Mouse (Mus musculus): ENCODE results near the gene Nrarp. TPM values are rescaled to one million over a fixed set of nuclear protein-coding genes. Genes with fewer than 3 reads are reported as not detected.

Nrarp gene
- total and polyA plus RNA-seq, 3 experiments = 0.20 to 3.1 (median 0.35) TPM

- no peak for TF ChIP-seq ZKSCAN1 (IDR thresholded peaks at IDR 0.05; ENCODE audit: borderline replicate concordance, low read depth, low read length)
- TF ChIP-seq RAD21 (IDR thresholded peaks at IDR 0.05; ENCODE audit: low read depth, low read length) = no peak
- TF ChIP-seq ETS1 (conservative IDR thresholded peaks at IDR 0.05; ENCODE audit: low read depth, low read length) = no peak
- no peak for TF ChIP-seq POLR2A (IDR thresholded peaks at IDR 0.05; ENCODE audit: low read depth, low read length)
- no peak for TF ChIP-seq PAX5 (IDR thresholded peaks at IDR 0.05; ENCODE audit: low read length)
- no peak for TF ChIP-seq MYC (IDR thresholded peaks at IDR 0.05; ENCODE audit: low read depth, low read length)
- TF ChIP-seq JUN (IDR thresholded peaks at IDR 0.05; ENCODE audit: insufficient read depth, low read depth, low read length) = no peak
- TF ChIP-seq ZC3H11A (IDR thresholded peaks at IDR 0.05; ENCODE audit: low read depth, low read length) = no peak
- no peak for TF ChIP-seq BHLHE40 (IDR thresholded peaks at IDR 0.05; ENCODE audit: low read depth, low read length)
- TF ChIP-seq ELF1 (IDR thresholded peaks at IDR 0.05; ENCODE audit: low read depth, low read length) = no peak
- TF ChIP-seq E2F4 (IDR thresholded peaks at IDR 0.05; ENCODE audit: insufficient replicate concordance, low read depth, low read length) = no peak
- no peak for TF ChIP-seq NRF1 (IDR thresholded peaks at IDR 0.05; ENCODE audit: low read depth, low read length)
- peak overlapping the region; percentile 76 for H3K4me2 ChIP-seq (ENCODE audit: insufficient read depth, low read depth, poor library complexity, severe bottlenecking)
- no peak for DNase-seq (ENCODE audit: extremely low read depth)
- H3K9ac ChIP-seq (ENCODE audit: insufficient read depth, low read depth) = peak overlapping the region; percentile 89; the same call in 1 of the 2 replicates
- dilution Hi-C loops (cut with MboI; ENCODE audit: extremely low pct_ligation_motif_present, extremely low pct_unique_long_range_greater_than_20kb, low sequenced_read_pairs) = no loop called here
- peaks cover 20% of the 10 kb centered on the region for H3K27me3 ChIP-seq (replicated peaks)
- H3K36me3 ChIP-seq (replicated peaks in 1 of 2; ENCODE audit: control insufficient read depth in 1 of 2, insufficient read depth in 1 of 2, low read length in 1 of 2) = peaks cover 22 to 26% of the 10 kb centered on the region in 2 experiments
- peak overlapping the region in 2 of 3 experiments; percentile 61 to 62 for H3K4me3 ChIP-seq (replicated peaks in 1 of 3; ENCODE audit: low read depth in 2 of 3, low read length in 2 of 3, poor library complexity in 1 of 3)
- no peaks in the 10 kb centered on the region for H3K9me3 ChIP-seq (replicated peaks; ENCODE audit: low read length)
- no peak overlapping the region for H3K27ac ChIP-seq (ENCODE audit: insufficient read depth, low read depth)
- peaks cover 13 to 34% of the 10 kb centered on the region in 2 experiments; a peak in 3 of 4 replicates for H3K4me1 ChIP-seq (ENCODE audit: control insufficient read depth in 1 of 2, insufficient read depth in 2 of 2)
- in situ Hi-C loops (cut with MboI; ENCODE audit: low pct_ligation_motif_present, low pct_unique_long_range_greater_than_20kb, low sequenced_read_pairs) = no loop called here
- peaks cover 9% of the 10 kb centered on the region for H3K79me2 ChIP-seq (replicated peaks; ENCODE audit: control insufficient read depth, extremely low read depth, insufficient read depth, poor library complexity, severe bottlenecking)
These were observed 45.3 kb downstream of the Nrarp start for GRCm38 (mm10) chr2:25225811-25226379.

GRCm38 (mm10) chr2:25226864-25227263, 46.3 kb downstream of the Nrarp start:
- Histone ChIP-seq H3K9me3 (replicated peaks; ENCODE audit: low read length) (no peaks in the 10 kb centered on the region), H3K4me3 (replicated peaks in 1 of 3; ENCODE audit: low read depth in 2 of 3, low read length in 2 of 3, poor library complexity in 1 of 3) (no peak overlapping the region), H3K27me3 (replicated peaks) (peaks cover 30% of the 10 kb centered on the region), H3K9ac (ENCODE audit: insufficient read depth, low read depth) (no peak overlapping the region), H3K36me3 (replicated peaks in 1 of 2; ENCODE audit: control insufficient read depth in 1 of 2, insufficient read depth in 1 of 2, low read length in 1 of 2) (peaks cover 13 to 19% of the 10 kb centered on the region in 2 experiments), H3K4me1 (ENCODE audit: control insufficient read depth in 1 of 2, insufficient read depth in 2 of 2) (peaks cover 10 to 29% of the 10 kb centered on the region in 2 experiments; a peak in 3 of 4 replicates), H3K4me2 (ENCODE audit: insufficient read depth, low read depth, poor library complexity, severe bottlenecking) (no peak overlapping the region), H3K79me2 (replicated peaks; ENCODE audit: control insufficient read depth, extremely low read depth, insufficient read depth, poor library complexity, severe bottlenecking) (peaks cover 9% of the 10 kb centered on the region), H3K27ac (ENCODE audit: insufficient read depth, low read depth) (no peak overlapping the region)
- dilution Hi-C loops (cut with MboI; ENCODE audit: extremely low pct_ligation_motif_present, extremely low pct_unique_long_range_greater_than_20kb, low sequenced_read_pairs) = no loop called here
- no peak for DNase-seq (ENCODE audit: extremely low read depth)
- in situ Hi-C loops (cut with MboI; ENCODE audit: low pct_ligation_motif_present, low pct_unique_long_range_greater_than_20kb, low sequenced_read_pairs) = no loop called here
- no peak for TF ChIP-seq CTCF (conservative IDR thresholded peaks at IDR 0.05 in 1 of 2, IDR thresholded peaks at IDR 0.05 in 1 of 2; ENCODE audit: low read depth in 2 of 2, low read length in 2 of 2)
- no peak for TF ChIP-seq IRF4 (IDR thresholded peaks at IDR 0.05; ENCODE audit: low read depth, low read length)
- TF ChIP-seq MEF2A (IDR thresholded peaks at IDR 0.05; ENCODE audit: borderline replicate concordance, low read depth, low read length) = no peak
- no peak for TF ChIP-seq MYC (IDR thresholded peaks at IDR 0.05; ENCODE audit: low read depth, low read length)

All from CH12.LX (cell line).